Mouse (Mus musculus) heart, postnatal 0 days (tissue): ENCODE data around the gene Odaph. TPM values are rescaled to one million over a fixed set of nuclear protein-coding genes. Genes with fewer than 3 reads are reported as not detected.

ENCODE experiments used
- ATAC-seq: fragments of 200-750 bp; cut with Nextera tagmentation; 2 replicates; pipeline ENCODE4 v1.8.0; 2017; ENCODE audit warnings: low read depth, moderate number of reproducible peaks, moderate library complexity; ENCODE audit not compliant: insufficient read depth
- DNase-seq: peaks from one replicate; pipeline ENCODE4 v3.0.0-alpha.2; 2016; ENCODE audit warnings: low spot score
- H3K27ac ChIP-seq: fragments of 300-500 bp; sonication (generic); 2 replicates; pipeline ENCODE4 v1.5.1; 2014; ENCODE audit warnings: low read depth, mild to moderate bottlenecking
- H3K27me3 ChIP-seq: fragments of 300-500 bp; sonication (generic); 2 replicates; pipeline ENCODE4 v1.6.1; 2014; ENCODE audit warnings: low read length, mixed read lengths; ENCODE audit not compliant: control insufficient read depth, insufficient read depth
- H3K36me3 ChIP-seq: fragments of 300-500 bp; sonication (generic); replicated peaks from 2 replicates; pipeline ENCODE4 v1.6.1; 2014; ENCODE audit warnings: low read length, mixed read lengths; ENCODE audit not compliant: control insufficient read depth, insufficient read depth
- H3K4me1 ChIP-seq: fragments of 300-500 bp; sonication (generic); 2 replicates; pipeline ENCODE4 v1.6.1; 2014; ENCODE audit warnings: antibody characterized with exemption; ENCODE audit not compliant: control insufficient read depth, insufficient read depth
- H3K4me2 ChIP-seq: fragments of 300-500 bp; sonication (generic); 2 replicates; pipeline ENCODE4 v1.6.1; 2014; ENCODE audit warnings: low read depth, mild to moderate bottlenecking, low read length, moderate library complexity
- H3K4me3 ChIP-seq: fragments of 300-500 bp; sonication (generic); 2 replicates; pipeline ENCODE4 v1.5.1; 2014; ENCODE audit warnings: low read depth, low read length
- H3K9ac ChIP-seq: fragments of 300-500 bp; sonication (generic); replicated peaks from 2 replicates; pipeline ENCODE4 v1.6.1; 2014; ENCODE audit warnings: low read depth, low read length, mixed read lengths
- H3K9me3 ChIP-seq: fragments of 300-500 bp; sonication (generic); replicated peaks from 2 replicates; pipeline ENCODE4 v1.6.1; 2016; ENCODE audit warnings: low read length; ENCODE audit not compliant: control insufficient read depth
- CTCF ChIP-seq: IDR thresholded peaks from 2 replicates; pipeline ENCODE4 v1.5.1; 2016; ENCODE audit warnings: antibody characterized with exemption, control low read depth, low read depth
- EP300 ChIP-seq: IDR thresholded peaks from 2 replicates; pipeline ENCODE4 v1.6.1; 2016; ENCODE audit warnings: antibody characterized with exemption, low read depth
- WGBS: fragments of 180-500 bp; shearing (Covaris S2); extraction: QIAGEN DNeasy Blood & Tissue Kit; methylation state at CpG from one replicate; pipeline ENCODE4 v1.1.7; 2014; 5-methylcytosine and 5-hydroxymethylcytosine counted together
- polyA plus RNA-seq: library from polyadenylated mRNA; unstranded; fragments of >200 nt; fragmentation: Nextera tagmentation; extraction: Ambion mirVana; gene quantifications from 2 replicates; pipeline ENCODE4 v1.2.1, GENCODE M21; 2015
- total RNA-seq: library from RNA; depleted of rRNA; stranded (reverse); fragments of >200 nt; gene quantifications from 2 replicates; pipeline ENCODE4 v1.2.3, GENCODE M21; 2014; ENCODE audit warnings: low replicate concordance; rRNA removed

Odaph gene
- total and polyA plus RNA-seq, 2 experiments from 2014 or later = not detected

GRCm38 (mm10) chr5:92011756-92012155, 24.5 kb downstream of the Odaph start:
- no peaks in the 10 kb centered on the region for H3K27me3 ChIP-seq
- WGBS = 54% methylated on average over 7 of the region's 7 CpGs
- ATAC-seq = no peak

GRCm38 (mm10) chr5:92019960-92020359, 32.7 kb downstream of the Odaph start:
- WGBS = 41% methylated on average over 2 of the region's 2 CpGs
- ATAC-seq (no peak), DNase-seq (no peak)
- no peak overlapping the region for H3K27ac ChIP-seq
- no peaks in the 10 kb centered on the region for H3K36me3 ChIP-seq
- no peak overlapping the region for H3K4me3 ChIP-seq
- H3K4me1 ChIP-seq = no peaks in the 10 kb centered on the region
- no peak overlapping the region for H3K4me2 ChIP-seq
- H3K27me3 ChIP-seq = no peaks in the 10 kb centered on the region
- H3K9ac ChIP-seq = no peak overlapping the region
- no peaks in the 10 kb centered on the region for H3K9me3 ChIP-seq
- TF ChIP-seq EP300 (no peak), CTCF (no peak)

More at GRCm38 (mm10) chr5:92011756-92012155, 24.5 kb downstream of the Odaph start:
- TF ChIP-seq EP300 (no peak), CTCF (no peak)
- no peaks in the 10 kb centered on the region for H3K4me1 ChIP-seq
- H3K36me3 ChIP-seq = no peaks in the 10 kb centered on the region
- no peak for DNase-seq
- no peak overlapping the region for H3K4me3 ChIP-seq
- no peak overlapping the region for H3K27ac ChIP-seq
- H3K9me3 ChIP-seq = no peaks in the 10 kb centered on the region
- H3K9ac ChIP-seq = no peak overlapping the region
- H3K4me2 ChIP-seq = no peak overlapping the region

GRCm38 (mm10) chr5:92042377-92043348, 55.4 kb downstream of the Odaph start:
- Histone ChIP-seq H3K36me3 (no peaks in the 10 kb centered on the region), H3K27ac (no peak overlapping the region)
- WGBS = under 1% methylated on average over 63 of the region's 68 CpGs

GRCm38 (mm10) chr5:92043783-92044182, 56.5 kb downstream of the Odaph start, which contains the start of gene Cdkl2:
Cdkl2 (minus strand) TSS chr5:92043883.
- no peak for DNase-seq
- TF ChIP-seq CTCF = no peak
- TF ChIP-seq EP300 = no peak
- Histone ChIP-seq H3K36me3 (no peaks in the 10 kb centered on the region), H3K4me2 (peak within 1 kb of the TSS; percentile 77), H3K4me1 (no peaks in the 10 kb centered on the region), H3K9me3 (no peaks in the 10 kb centered on the region), H3K27ac (no peak within 1 kb of the TSS), H3K4me3 (peak within 1 kb of the TSS; percentile 61), H3K9ac (peak within 1 kb of the TSS; percentile 37), H3K27me3 (0 out of 2 replicates have a peak, but pooled peaks cover 4% of the 10 kb centered on the region)
- no peak for ATAC-seq
- 70% methylated on average over 4 of the region's 4 CpGs for WGBS

More at GRCm38 (mm10) chr5:92042377-92043348, 55.4 kb downstream of the Odaph start:
- Histone ChIP-seq H3K9ac (peak overlapping the region; percentile 37), H3K4me1 (no peaks in the 10 kb centered on the region), H3K27me3 (0 out of 2 replicates have a peak, but pooled peaks cover 4% of the 10 kb centered on the region), H3K9me3 (no peaks in the 10 kb centered on the region), H3K4me3 (peak overlapping the region; percentile 61), H3K4me2 (peak overlapping the region; percentile 77)
- peak; percentile 67 for DNase-seq
- peak; percentile 99 for ATAC-seq
- TF ChIP-seq CTCF (no peak), EP300 (no peak)

Other genes starting within 250 kb of the Odaph start
- 20.4 and 25.2 TPM in 2 replicates for gene Rchy1, start 24.4 kb upstream of the Odaph start, total RNA-seq
- 64.6 and 65.8 TPM in 2 replicates for gene Rchy1, start 24.4 kb upstream of the Odaph start, polyA plus RNA-seq
- 1.8 and 5.0 TPM in 2 replicates for gene Cdkl2, start 56.4 kb downstream of the Odaph start, total RNA-seq
- 0.75 and 0.77 TPM in 2 replicates for gene Cdkl2, start 56.4 kb downstream of the Odaph start, polyA plus RNA-seq
- gene G3bp2, start 96.2 kb downstream of the Odaph start, total RNA-seq = 32.1 and 46.9 TPM in 2 replicates
- gene G3bp2, start 96.2 kb downstream of the Odaph start, polyA plus RNA-seq = 111 and 119 TPM in 2 replicates
- gene Uso1, start 150.5 kb downstream of the Odaph start, total RNA-seq = 10.8 and 12.1 TPM in 2 replicates
- gene Uso1, start 150.5 kb downstream of the Odaph start, polyA plus RNA-seq = 24.9 and 25.5 TPM in 2 replicates
- not detected in 2 replicates for gene U90926, start 227.9 kb downstream of the Odaph start, total RNA-seq
- gene U90926, start 227.9 kb downstream of the Odaph start, polyA plus RNA-seq = not detected in 2 replicates